Mouse (Mus musculus) frontal cortex, postnatal 14 days (tissue): ENCODE data around the gene Slc24a4.
A peak's percentile ranks its signal among the peaks of the same experiment; 100 is the strongest.
"Not testable (repeated sequence)": the region's sequence is repeated elsewhere in the genome, so short reads cannot be mapped to it uniquely, and the experiment has no call there.

Source experiments
- DNase-seq, 2 experiments: peaks; one replicate each; pipeline ENCODE4 v3.0.0; 2022; ENCODE audit warnings: low spot score in 2 of 2

Slc24a4 gene

GRCm38 (mm10) chr12:102164632-102165031 is 36.1 kb downstream of the Slc24a4 start:
- DNase-seq = no peak

DNA sequence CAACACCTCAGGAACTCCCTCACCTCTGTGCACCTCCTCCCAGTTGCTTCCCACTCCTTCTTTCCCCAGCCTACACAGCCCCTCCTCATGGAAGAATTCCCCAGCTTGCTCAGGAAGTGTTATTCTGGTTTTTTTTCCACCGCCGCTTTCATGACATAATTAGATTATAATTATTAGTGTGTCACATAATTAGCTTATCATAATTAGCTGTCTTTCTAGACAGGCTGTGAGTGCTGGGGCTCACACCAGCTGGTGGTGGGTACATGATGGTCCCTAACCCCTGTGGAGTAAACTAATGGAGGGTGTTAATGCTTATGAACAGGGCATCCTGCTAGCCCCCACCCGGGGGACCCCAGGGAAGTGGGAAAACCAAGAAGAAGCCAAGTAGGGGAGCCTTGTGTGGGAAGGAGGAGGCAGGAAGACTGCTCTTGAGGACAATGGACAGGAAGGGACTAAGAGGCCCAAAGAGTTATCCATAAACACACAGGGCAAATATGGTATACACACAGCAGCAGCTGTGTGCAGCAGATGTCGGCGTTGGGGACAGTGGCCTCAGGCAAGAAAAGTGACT is 38.2 kb downstream of the Slc24a4 start:
- DNase-seq = no peak

DNA sequence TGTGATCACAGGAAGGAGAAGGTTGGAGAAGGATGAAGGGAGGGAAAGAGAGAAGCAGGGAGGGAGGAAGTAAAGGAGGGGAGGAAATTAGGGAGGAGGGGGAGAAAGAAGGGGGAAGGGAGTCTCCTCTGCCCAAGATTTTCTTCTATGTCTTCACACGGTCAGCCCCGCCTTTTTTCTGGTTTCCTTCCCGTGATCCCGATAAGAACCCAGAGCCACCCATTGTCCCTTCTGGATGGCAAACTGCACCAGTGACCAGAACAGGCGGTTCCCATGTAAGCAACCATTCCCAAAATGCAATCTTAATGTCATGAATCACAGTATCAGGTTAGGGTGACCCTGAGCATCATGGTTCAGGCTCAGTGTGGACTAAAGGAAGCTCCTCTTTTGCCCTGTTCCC is 38.8 kb downstream of the Slc24a4 start:
- no peak for DNase-seq

- DNase-seq = no peak
Observed at GRCm38 (mm10) chr12:102172746-102173145, 44.2 kb downstream of the Slc24a4 start.

DNA sequence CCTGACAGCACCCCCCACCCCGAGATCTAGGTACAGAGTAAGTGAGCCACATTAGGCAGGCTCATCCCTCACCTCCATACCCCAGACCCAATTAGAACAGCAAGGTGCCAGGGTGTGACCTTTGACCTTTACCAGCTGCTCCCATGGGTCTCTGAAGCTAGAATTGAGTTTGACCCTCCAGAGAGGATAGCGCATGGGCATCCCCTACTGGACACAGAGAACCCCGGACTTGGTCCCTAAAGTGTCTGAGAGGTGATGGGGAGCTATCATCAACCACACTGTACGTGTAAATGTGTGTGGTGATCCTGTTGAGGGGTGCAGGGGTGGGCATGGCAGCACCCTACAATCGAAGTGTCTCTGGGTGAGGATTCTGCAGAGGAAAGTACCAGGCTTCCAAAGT is 44.8 kb downstream of the Slc24a4 start:
- no peak for DNase-seq

DNA sequence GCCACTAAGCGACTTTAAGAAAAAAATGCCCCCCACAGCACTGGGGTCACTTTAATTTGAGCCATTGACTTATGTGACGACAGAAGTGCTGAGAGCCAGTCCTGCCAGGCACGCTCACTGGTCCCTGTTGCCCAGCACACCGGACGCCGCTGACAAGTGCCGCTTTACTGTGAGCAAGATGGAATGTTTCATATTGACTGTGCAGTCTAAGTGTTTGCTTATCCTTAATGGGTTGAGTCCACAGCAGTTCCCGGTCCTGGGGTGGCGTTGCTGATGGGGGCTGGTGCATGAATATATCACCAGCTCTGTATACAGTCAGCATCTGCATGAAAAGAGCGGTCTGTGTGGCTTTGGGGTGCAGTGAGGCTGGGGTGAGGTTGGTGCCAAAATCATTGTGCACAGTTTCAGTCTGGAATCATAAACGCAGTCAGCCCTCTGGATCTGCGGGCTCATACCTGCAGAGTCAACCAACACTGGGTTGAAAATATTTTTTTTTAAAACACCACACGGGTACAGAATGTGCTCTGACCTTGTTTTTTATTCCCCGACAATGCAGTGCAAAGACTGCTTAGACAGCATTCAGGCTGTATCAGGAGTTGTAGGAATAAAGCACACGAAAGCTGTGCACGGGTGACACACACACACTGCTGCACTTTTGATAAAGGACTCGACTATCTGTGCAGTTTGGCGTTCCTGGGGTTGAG is 52.0 kb downstream of the Slc24a4 start:
- DNase-seq = no peak

DNA sequence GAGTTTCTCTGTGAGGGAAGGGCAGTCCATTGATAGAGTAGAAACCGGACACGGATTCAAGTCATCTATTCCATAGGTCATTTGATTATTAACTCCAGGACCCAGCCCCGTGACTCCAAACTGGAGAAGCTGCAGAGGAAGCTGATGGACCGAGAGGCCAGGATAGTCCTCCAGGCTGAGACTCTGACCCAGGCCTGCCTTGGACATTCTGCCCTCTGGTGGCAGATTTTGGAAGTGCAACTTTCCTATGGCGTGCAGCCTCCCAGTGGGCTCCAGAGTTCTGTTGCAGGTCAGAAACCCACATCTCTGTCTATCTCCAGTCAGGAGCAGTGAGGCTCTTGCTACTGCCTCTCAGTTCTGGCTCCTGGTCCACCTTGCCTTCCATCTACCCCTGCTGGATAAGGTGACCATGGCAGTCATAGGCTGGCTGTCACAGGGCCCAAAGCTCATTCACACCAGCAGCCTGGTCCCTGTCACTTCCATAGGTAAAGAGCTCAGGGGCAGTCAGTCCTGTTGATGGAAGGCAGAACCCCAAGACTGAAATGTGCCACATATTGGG is 53.3 kb downstream of the Slc24a4 start:
- peak in 1 of 2 experiments; percentile 42 for DNase-seq

- DNase-seq = no peak
Observed at GRCm38 (mm10) chr12:102182621-102183020, 54.1 kb downstream of the Slc24a4 start.

DNA sequence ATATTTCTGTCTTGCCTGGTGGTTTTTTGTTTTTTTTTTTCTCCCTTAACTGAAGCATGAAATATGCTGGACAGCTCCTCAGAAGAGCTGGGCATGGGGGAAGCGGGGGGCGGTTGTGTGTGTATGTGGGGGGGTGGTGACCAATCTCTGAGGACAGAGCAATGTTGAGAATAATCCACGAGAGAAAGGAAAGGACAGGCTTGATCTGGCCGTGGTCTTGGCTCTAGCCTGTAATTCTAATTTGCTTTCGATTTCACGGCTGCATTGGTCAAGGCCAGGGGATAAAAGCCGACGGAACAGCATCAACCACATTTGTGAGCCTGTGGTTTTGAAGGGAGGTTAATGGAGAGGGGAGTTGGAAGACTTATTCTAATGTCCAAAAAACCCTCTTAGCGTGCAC is 54.7 kb downstream of the Slc24a4 start:
- DNase-seq = no peak

DNA sequence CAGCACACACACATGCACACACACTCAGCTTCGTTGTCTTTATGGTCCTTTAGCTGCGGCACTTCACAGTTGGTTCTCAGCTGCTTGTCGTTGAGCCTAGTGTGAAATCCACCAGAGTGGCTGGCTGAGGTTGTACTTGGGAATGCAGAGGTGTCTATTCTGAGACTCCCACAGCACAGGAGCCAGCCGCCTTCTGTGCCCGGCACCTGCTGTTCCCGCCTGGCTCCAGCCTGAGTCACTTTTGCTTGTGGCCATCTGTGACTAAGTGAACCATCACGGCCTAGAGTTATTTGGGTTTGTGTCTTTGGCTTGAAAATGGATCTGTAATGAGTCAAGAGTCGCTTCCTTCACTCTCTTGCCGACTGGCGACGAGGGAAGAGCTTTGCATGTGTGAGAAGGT is 62.3 kb downstream of the Slc24a4 start:
- DNase-seq = peak; percentile 37 to 58

- no peak for DNase-seq
Observed at GRCm38 (mm10) chr12:102201516-102201915, 73.0 kb downstream of the Slc24a4 start.

DNA sequence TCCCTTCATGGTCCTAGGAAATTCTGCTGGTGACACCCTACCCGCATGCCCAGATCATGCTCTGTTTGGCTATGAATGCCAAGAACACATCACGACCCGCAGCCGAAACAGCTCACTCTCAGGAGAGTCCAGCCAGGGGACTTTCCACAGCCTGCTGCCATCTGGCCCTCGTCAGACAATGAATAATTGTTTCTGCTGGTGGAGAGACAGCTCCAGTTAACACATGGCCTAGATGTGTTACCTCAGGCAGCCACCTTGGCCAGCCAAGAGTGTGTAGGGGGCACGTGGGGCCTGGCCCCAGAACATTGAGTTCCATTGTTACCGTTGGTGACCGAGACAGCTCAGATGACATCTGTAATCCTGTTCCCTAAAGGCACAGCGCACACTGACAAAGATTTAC is 74.4 kb downstream of the Slc24a4 start:
- DNase-seq = no peak

DNA sequence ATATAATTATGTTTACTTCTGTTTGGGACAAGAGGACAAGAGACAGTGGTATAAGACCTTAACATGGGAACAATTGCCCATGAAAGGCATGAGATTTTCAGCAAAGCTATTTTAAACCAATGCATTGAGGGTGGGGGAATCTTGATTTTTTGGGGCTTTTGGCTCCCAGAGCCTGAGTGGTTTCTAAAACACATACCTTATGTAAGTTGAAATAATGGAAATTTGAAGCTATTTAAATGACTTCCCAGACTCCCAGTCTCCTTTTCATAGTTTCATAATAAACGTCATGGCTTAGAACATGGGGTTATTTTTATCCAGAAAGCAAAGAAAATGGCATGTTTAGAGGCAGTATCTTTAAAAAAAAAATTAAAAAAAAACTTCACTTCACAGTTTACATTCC is 77.9 kb downstream of the Slc24a4 start:
- no peak for DNase-seq

DNA sequence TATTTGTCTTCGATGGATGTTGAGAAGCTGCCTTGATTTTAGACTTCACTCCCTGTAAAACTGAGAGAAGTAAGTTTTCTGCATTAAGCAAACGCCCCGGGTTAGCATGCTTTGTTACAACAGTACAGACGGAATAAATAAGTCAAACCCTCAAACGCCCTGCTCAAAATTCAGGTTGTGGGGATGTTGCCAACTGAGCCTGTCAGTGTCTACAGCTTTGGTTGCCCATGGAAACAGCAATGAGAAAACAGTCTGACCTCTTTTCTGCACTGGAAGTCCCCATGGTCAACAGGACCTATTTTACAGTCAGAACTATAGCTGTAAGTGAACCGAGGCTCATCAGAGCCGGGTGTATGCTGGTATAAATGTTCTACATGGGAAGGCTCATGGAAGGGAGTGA is 78.7 kb downstream of the Slc24a4 start:
- no peak for DNase-seq

DNA sequence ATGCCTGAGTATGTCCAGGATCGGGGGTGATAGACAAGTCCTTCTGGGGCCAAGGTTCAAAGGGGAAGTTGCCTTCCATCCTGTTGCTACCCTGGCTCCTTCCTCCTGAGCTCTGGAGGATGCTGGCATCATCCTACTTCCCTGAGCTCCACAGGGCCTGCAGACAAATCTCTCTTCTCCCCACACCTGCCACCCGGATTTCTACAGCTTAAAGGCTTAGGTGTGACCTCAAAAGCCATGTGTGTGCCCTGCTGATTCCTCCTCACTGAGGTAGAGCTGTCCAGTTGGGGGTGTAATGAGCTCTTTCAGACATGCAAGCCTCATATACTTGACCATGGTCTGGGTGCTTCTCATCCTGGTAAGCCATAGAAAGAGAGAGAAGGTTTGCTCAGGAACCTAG is 82.3 kb downstream of the Slc24a4 start:
- DNase-seq = no peak

DNA sequence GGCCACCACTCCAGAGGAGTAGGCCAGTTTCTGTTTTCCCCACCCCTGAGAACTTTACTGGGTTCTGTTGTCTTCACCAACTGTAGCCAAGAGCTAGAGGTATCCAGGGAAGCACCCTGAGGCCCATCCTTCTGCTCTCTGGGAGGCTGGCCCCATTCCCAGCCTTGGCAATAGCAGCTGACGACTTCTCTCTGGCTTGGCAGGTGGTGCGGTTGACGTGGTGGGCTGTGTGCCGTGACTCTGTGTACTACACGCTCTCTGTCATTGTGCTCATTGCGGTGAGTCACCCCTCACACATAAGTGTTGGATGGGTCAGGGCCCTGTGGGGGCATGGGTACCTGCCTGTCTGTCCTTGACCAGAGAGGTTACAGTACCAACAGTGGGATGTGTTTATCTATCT is 94.9 kb downstream of the Slc24a4 start:
- no peak for DNase-seq

- not testable (repeated sequence) for DNase-seq
Observed at GRCm38 (mm10) chr12:102224112-102224511, 95.6 kb downstream of the Slc24a4 start.

DNA sequence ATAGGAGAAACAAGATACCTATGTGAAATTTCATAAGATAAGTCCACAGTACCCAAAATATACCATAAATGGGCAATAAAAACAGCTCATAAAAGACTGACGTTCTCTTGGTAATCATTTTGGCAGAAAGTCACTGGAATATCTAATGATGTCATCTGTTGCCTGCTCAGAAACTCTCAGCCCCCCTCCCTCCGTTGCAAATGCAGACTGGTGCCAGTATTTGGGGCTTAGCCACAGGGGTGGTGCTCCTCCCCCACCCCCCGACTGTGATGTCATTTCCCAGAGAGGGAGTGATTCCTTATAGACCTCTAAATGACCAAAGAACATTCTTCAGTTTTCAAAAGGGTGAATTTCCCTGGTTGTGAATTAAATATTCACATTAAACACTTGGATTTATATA is 96.6 kb downstream of the Slc24a4 start:
- no peak for DNase-seq

DNA sequence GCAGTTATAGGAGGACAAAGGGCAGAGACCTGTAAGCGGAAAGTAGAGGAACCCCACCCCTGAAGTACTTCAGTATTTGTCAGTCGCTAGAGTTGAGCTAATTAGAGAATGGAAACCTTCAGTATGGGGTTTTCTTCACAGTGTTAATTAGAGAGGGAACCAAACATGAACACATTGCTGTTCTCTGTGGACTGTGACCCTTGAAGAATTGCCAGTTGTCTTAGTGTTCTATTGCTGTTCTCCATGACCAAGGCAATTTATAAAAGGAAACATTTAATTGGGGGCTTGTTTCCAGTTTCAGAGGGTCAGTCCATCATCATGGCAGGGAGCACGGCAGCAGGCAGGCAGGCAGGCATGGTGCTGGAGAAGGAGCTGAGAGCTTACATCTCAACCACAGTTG is 107.0 kb downstream of the Slc24a4 start:
- DNase-seq = no peak

DNA sequence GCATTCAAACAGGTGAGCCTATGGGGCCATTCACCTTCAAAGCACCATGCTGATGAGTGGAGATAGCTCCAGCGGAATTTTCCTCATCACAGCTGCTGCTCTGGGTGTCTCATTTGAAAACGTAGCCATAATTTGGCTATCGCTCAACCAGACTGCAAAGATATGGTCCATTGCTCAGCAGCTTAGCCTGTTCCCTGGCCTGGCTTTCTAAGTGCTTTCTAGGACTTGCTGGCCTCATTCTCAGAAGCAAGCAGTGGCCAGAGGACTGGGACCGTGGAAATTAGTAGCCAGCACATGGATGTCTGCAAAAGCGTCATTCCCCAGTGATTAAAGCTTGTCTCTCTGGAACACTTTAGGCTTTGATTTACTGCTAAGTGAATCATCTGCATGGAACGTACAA is 107.8 kb downstream of the Slc24a4 start:
- no peak for DNase-seq

DNA sequence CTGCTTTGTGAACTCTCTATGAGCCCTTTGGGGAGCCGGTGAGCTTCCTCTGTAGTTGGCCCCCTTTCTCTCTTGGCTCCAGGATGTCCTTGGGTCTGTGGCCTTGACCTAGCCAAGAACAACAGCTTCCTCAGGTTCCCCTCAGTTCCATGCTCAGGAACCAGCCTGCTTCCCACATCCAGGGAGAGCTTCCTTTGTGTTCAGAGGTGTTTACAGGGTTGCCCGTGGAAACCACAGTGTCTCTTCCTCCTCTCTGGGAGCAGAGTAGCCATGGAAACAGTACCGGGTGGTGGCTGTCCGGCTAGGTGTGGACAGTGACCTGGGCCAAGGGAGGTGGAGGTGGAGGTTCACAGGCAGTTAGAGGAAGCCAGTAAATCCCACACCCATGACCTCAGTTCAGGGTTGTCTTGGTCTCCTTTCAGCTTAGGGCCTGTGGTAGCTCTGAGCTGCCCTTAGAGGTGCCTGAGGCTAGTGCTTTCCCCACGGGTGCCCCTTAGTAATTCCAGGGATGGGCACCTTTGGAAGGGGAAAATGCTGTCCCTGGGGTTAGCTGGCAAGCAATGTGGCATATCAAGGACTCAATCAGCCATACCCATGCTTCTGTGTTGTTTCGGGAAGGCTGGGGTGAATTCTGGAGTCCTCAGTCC is 113.7 kb downstream of the Slc24a4 start:
- DNase-seq = no peak

DNA sequence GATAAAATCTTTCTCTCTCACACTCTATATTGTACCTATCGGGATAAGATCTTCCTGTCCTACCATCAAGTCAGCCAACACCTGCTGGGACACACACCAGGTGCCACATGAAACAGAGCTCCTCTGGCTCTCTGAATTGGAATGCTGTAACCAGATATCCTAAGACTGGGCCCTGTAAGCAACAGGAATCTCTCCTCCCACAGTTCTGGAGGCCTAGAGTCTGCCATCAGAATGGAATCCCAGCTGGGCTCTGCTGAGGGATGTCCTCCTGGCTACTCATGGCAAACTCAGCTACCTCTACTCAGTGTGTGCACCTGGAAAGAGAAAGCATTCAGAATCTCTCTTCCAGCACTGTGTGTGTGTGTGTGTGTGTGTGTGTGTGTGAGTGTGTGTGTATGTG is 115.4 kb downstream of the Slc24a4 start:
- DNase-seq = no peak

GRCm38 (mm10) chr12:102246226-102246625 is 117.7 kb downstream of the Slc24a4 start:
- DNase-seq = no peak
